Mouse (Mus musculus): ENCODE measurements around the gene Slamf7.
"Not testable (repeated sequence)": the region's sequence is repeated elsewhere in the genome, so short reads cannot be mapped to it uniquely, and the experiment has no call there.

The Slamf7 gene

GRCm38 (mm10) chr1:171652734-171653133 is at the start of gene Slamf7:
Slamf7 (minus strand) TSS chr1:171653035.
- DNase-seq: no peak

GRCm38 (mm10) chr1:171698983-171699382 is 46.1 kb upstream of the Slamf7 start:
- DNase-seq: no peak

- DNase-seq: no peak
Observed at GRCm38 (mm10) chr1:171693918-171694317, 41.1 kb upstream of the Slamf7 start.

GRCm38 (mm10) chr1:171687320-171687719 is 34.5 kb upstream of the Slamf7 start:
- DNase-seq: no peak

- no peak for DNase-seq
Observed at GRCm38 (mm10) chr1:171684923-171685322, 32.1 kb upstream of the Slamf7 start.

- DNase-seq: no peak
Observed at GRCm38 (mm10) chr1:171681531-171682299, 28.9 kb upstream of the Slamf7 start, which contains the start of gene Cd48. Cd48 (plus strand) TSS chr1:171682009.

GRCm38 (mm10) chr1:171681009-171681408 is 28.2 kb upstream of the Slamf7 start:
- no peak for DNase-seq

GRCm38 (mm10) chr1:171677721-171678120 is 24.9 kb upstream of the Slamf7 start:
- no peak for DNase-seq

GRCm38 (mm10) chr1:171674467-171674866 is 21.6 kb upstream of the Slamf7 start:
- no peak for DNase-seq

GRCm38 (mm10) chr1:171672854-171673475 is 20.1 kb upstream of the Slamf7 start:
- peak; percentile 42 for DNase-seq

GRCm38 (mm10) chr1:171672451-171672850 is 19.6 kb upstream of the Slamf7 start:
- DNase-seq: not testable (repeated sequence)

GRCm38 (mm10) chr1:171667160-171667559 is 14.3 kb upstream of the Slamf7 start:
- no peak for DNase-seq

- DNase-seq: no peak
Observed at GRCm38 (mm10) chr1:171666350-171666749, 13.5 kb upstream of the Slamf7 start.

GRCm38 (mm10) chr1:171663757-171664156 is 10.9 kb upstream of the Slamf7 start:
- DNase-seq: no peak

- DNase-seq: no peak
Observed at GRCm38 (mm10) chr1:171661482-171661881, 8.6 kb upstream of the Slamf7 start.

GRCm38 (mm10) chr1:171660423-171660822 is 7.6 kb upstream of the Slamf7 start:
- DNase-seq: no peak

- no peak for DNase-seq
Observed at GRCm38 (mm10) chr1:171658561-171658991, 5.7 kb upstream of the Slamf7 start.

GRCm38 (mm10) chr1:171648840-171649239 is 4.0 kb downstream of the Slamf7 start:
- DNase-seq: no peak

- DNase-seq: no peak
Observed at GRCm38 (mm10) chr1:171647716-171648115, 5.1 kb downstream of the Slamf7 start.

- DNase-seq: no peak
Observed at GRCm38 (mm10) chr1:171646429-171646940, 6.3 kb downstream of the Slamf7 start.

GRCm38 (mm10) chr1:171643612-171644011 is 9.2 kb downstream of the Slamf7 start:
- DNase-seq: no peak

GRCm38 (mm10) chr1:171640796-171641195 is 12.0 kb downstream of the Slamf7 start:
- no peak for DNase-seq

GRCm38 (mm10) chr1:171638686-171639085 is 14.1 kb downstream of the Slamf7 start:
- DNase-seq: no peak

GRCm38 (mm10) chr1:171637101-171637500 is 15.7 kb downstream of the Slamf7 start:
- no peak for DNase-seq
